Mouse (Mus musculus) regulatory T cell (primary cell): ENCODE results near the gene Gxylt2.

Experiments used
- in situ Hi-C: fragments of 300-600 bp; cut with MboI, MseI; formaldehyde crosslinking; loops from one replicate; pipeline ENCODE4 v1.15.1; 2025; ENCODE audit warnings: high pct_unique_total_duplicates

Gene Gxylt2

DNA sequence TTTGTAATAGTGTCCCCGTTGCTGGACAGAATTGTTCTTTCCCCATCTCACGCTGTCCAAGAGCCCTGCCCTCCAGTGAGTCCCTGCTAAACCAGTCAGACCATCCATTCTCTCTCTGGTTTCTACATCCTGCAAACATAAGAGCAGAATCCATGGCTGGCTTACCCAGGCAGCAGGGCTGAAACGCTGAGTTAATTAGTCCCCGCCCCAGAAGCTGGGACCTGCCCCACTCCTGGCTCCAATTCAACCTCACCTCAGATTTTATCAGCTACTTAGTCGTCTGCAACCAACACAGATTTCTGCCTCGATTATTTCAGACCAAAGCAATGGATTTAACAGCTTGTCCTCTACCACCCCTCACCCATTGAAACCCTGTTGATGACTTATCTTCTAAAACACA, 91.3 kb downstream of the Gxylt2 start:
- in situ Hi-C loops: no loop called here

GRCm38 (mm10) chr6:100799290-100799689, 94.8 kb downstream of the Gxylt2 start:
- in situ Hi-C loops: no loop called here

GRCm38 (mm10) chr6:100799766-100800165, 95.2 kb downstream of the Gxylt2 start:
- in situ Hi-C loops: no loop called here

DNA sequence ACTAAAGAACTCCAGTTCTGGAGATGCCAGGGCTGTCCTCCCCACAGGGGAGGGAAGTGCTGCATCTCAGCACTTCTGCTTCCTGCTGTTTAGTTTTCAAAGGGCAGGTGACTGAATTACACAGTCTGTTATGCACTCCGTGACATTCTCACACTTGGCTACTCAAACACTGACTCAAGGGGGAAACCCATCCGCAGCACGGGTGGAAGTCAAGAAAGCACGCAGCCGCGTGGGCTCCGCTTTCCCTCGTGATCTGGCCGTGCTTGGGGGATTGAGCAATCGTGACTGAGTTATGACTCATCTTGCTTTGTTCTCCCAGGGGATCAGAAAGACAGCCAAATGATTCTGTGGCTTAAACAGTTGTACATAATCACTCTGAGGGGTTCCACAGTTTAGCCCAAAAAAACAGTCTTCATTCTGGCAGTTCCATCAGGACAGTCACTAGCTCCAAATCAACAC, 96.0 kb downstream of the Gxylt2 start:
- in situ Hi-C loops: no loop called here

- in situ Hi-C loops: no loop called here
Observed at GRCm38 (mm10) chr6:100802381-100803083, 98.0 kb downstream of the Gxylt2 start.

DNA sequence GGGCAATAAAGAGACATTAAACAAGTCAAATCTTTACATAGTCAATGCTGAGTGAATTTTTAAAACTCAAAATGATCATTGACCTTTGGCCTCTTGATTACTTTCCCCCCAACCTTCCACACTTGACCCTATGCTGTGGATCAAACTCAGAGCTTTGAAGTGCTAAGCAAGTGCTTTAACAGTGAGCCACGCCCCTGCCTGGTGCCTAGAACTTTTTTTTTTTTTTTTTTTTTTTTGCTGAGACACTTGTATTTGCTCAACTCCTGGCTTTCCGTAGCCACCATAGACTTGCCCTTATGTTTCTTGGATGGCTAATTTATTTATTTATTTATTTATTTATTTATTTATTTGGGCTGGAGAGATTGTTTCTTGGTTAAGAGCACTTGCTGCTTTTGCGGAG, 98.7 kb downstream of the Gxylt2 start:
- in situ Hi-C loops: no loop called here

GRCm38 (mm10) chr6:100807187-100807586, 102.7 kb downstream of the Gxylt2 start:
- in situ Hi-C loops: no loop called here

GRCm38 (mm10) chr6:100807746-100808145, 103.2 kb downstream of the Gxylt2 start:
- in situ Hi-C loops: no loop called here

GRCm38 (mm10) chr6:100808221-100808778, 103.8 kb downstream of the Gxylt2 start:
- in situ Hi-C loops: no loop called here

DNA sequence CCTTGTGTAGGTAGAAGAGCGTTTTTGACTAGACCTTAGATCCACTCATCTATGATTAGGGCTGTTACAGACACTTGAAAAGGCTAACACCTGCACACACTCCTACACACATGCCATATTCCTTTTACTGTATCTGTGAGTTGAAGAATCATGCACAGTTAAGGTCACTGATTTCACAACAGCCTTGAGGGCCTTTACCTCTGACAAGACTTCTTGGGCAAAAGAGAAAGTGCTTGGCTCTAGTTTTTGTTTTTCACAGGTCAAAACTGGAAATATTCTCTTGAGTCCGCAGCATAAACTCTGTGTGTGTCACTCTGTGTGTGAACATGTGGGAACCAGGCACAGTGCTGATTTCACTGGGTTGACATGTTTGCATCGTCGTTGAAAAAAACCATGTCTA, 105.6 kb downstream of the Gxylt2 start:
- in situ Hi-C loops: no loop called here

- in situ Hi-C loops: no loop called here
Observed at GRCm38 (mm10) chr6:100811731-100812130, 107.2 kb downstream of the Gxylt2 start.

GRCm38 (mm10) chr6:100821367-100821766, 116.8 kb downstream of the Gxylt2 start:
- in situ Hi-C loops: no loop called here

GRCm38 (mm10) chr6:100823356-100823755, 118.8 kb downstream of the Gxylt2 start:
- in situ Hi-C loops: no loop called here

- in situ Hi-C loops: no loop called here
Observed at GRCm38 (mm10) chr6:100824381-100824965, 119.9 kb downstream of the Gxylt2 start.

- in situ Hi-C loops: loop anchor here (25.0 kb wide), 2 partner anchors 539 to 1164 kb away; partner anchors contain the start of genes Eif4e3, Gm20696 and Rybp
Observed at GRCm38 (mm10) chr6:100826046-100826445, 121.5 kb downstream of the Gxylt2 start.

GRCm38 (mm10) chr6:100828565-100828964, 124.0 kb downstream of the Gxylt2 start:
- in situ Hi-C loops: loop anchor here (25.0 kb wide), 2 partner anchors 541 to 1166 kb away; partner anchors contain the start of genes Eif4e3, Gm20696 and Rybp

DNA sequence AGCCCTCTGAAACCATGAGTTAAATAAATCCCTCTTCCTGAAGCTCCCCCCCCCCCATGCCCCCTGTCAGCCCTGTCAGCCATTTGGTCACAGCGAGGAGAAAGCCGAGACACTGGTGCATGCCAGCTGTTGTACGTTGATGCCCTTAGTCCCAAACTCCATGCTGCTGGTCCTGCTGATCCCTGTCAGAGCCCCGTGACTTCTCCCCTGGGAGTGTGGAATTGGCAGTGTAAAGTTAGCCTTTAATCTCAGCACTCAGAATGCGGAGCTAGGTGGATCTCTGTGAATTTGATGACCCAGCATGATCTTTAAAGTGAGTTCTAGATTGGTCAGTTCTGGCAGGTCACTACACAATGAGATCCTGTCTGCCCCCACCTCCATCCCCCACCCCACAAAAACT, 125.2 kb downstream of the Gxylt2 start:
- in situ Hi-C loops: loop anchor here (25.0 kb wide), 2 partner anchors 542 to 1167 kb away; partner anchors contain the start of genes Eif4e3, Gm20696 and Rybp

DNA sequence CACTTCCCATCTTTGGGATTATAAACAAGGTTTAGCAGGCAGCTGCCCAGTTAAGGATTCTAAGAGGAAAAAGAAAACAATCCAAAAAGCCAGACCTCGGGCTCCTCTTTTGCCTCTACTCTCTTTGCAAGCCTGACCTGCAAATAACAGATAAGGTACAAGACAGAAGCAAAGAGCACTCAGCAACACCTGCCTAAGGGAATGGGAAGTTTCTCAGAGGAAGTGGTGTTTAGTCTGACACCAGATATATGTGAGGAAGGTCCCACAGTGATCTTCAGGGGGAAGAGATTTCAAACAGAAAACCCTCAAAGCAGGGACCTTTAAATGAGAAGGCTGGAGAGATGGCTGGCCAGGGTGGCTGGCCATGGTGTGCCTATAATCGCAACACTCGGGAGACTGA, 126.7 kb downstream of the Gxylt2 start:
- in situ Hi-C loops: loop anchor here (25.0 kb wide), 2 partner anchors 544 to 1169 kb away; partner anchors contain the start of genes Eif4e3, Gm20696 and Rybp

DNA sequence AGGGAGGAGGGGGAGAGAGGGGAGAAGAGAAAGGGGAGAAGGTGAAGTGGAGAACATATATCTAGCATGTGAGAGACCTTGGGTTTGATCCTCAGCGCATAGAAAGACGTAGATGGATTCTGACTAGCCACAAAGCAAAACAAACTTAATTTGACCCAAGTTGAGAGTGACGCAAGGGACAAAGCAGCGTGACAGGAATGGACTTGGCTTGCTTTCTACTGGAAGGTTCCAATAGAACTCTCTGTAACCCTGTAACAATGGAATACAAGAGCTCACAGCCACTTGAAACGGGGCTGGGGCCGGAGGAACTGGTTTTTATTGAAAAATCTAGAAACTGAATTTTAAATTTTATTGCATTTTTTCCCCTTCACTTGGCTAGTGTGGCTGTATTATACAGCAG, 127.2 kb downstream of the Gxylt2 start:
- in situ Hi-C loops: loop anchor here (25.0 kb wide), 2 partner anchors 544 to 1169 kb away; partner anchors contain the start of genes Eif4e3, Gm20696 and Rybp

DNA sequence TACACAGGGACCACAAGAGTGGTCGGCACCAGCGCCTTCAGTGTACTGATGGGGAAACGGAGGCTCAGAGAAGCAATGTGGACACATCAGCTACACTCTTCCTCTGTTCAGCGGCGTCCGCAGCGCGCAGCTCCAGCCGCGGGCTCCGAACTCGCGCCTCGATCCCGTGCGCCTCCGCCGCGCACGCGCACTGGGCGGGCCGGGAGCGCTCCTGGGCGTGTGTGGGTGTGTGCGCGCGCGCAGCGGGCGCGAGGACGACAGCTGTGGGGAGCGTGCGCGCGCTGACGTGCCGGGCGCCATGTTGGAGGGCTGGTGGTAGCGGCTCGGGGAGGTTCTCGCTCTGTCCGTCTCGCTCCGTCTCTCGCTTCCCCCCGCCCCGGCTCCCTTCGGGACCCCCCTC, 128.8 kb downstream of the Gxylt2 start, which contains the start of gene Ppp4r2:
Gene Ppp4r2 (plus strand): TSS at position 268 of the 400 bp plus-strand sequence.
- in situ Hi-C loops: loop anchor here (25.0 kb wide), 2 partner anchors 546 to 1171 kb away; partner anchors contain the start of genes Eif4e3, Gm20696 and Rybp

DNA sequence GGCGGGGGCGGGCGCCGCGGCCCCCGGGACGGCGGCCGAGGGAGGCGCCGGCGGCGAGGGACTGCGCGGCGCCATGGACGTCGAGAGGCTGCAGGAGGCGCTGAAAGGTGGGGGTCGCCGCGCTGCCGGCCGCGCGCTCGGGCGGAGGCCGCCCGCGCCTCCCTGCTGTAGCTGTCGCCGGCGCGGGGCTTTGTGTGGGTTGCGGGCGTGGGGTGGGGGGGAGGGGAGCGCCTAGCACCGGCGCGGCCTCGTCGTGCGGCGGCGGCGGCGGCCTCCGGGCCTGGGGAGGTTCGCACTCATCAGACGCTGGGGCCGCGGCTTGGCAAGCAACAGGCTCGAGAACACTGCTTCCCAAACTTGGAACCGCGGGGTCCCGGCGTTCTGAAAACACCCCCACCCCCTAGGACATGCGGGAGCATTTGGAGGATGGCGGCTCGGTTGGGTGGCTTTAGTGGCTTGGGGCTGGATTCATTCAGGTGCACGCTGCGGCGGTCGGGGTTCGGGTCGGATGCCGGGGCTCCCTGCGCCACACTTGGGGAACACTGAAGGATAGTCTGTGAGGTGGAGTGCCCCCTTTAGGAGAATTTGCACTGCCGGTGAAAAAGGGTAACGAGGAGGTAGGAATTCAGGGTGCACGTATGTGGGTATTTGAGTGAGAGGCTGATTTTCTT, 129.4 kb downstream of the Gxylt2 start:
- in situ Hi-C loops: loop anchor here (25.0 kb wide), 2 partner anchors 547 to 1172 kb away; partner anchors contain the start of genes Eif4e3, Gm20696 and Rybp
